20 mouse cellular contexts compared by ENCODE assay signal in the genomic region with DNA sequence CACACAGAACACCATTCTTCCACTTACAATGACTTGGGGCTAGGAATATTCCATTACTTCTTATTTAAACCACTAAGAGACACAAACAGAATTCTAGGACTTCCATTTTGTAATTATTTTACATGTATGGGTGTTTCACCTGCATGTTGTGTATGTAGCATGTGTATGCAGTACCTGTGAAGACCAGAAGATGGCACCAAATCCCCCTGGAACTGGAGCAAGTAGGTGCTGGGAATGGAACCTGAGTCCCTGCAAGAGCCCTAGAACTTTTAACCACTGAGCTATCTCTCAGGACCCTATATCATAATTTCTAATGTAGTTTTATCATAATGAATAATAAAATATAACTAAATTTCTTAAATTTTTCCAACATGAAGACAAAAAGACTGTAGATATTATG.
A peak's percentile ranks its signal among the peaks of the same experiment; 100 is the strongest.
DNase-seq lines count a peak whose midpoint lies in the region; ATAC-seq and TF ChIP-seq lines count a peak whose summit lies in the region.
"Had no signal": no experiment of that assay in that cellular context is flagged by ENCODE, and none has a peak within 500 bp of the region (broad histone marks: within the 10 kb centered on the region; RNA-seq: fewer than 3 reads in every experiment).

No protein-coding gene starts in this region.

- H3K27me3 ChIP-seq in kidney, postnatal 0 days (ENCODE audit: insufficient read depth, low read length) = no peaks in the 10 kb centered on the region
- no peaks in the 10 kb centered on the region for H3K27me3 ChIP-seq in midbrain, postnatal 0 days (ENCODE audit: insufficient read depth, low read length)
- H3K27me3 ChIP-seq in midbrain, embryonic 16.5 days (ENCODE audit: control insufficient read depth, insufficient read depth, low read depth, low read length) = no peaks in the 10 kb centered on the region
- no peaks in the 10 kb centered on the region for H3K27me3 ChIP-seq in Patski
- H3K27me3 ChIP-seq in stomach, postnatal 0 days (ENCODE audit: control insufficient read depth, insufficient read depth, low read length) = no peaks in the 10 kb centered on the region

- no peak overlapping the region for H3K9ac ChIP-seq in kidney, postnatal 0 days (ENCODE audit: low read depth, low read length)
- H3K9ac ChIP-seq in midbrain, postnatal 0 days (replicated peaks; ENCODE audit: low read length, poor library complexity, severe bottlenecking) = no peak overlapping the region
- H3K9ac ChIP-seq in midbrain, embryonic 16.5 days (ENCODE audit: low read depth, low read length) = no peak overlapping the region
- H3K9ac ChIP-seq in stomach, postnatal 0 days (ENCODE audit: low read length) = no peak overlapping the region

- no peak overlapping the region for H3K4me2 ChIP-seq in kidney, postnatal 0 days (ENCODE audit: low read length)
- H3K4me2 ChIP-seq in midbrain, postnatal 0 days (ENCODE audit: low read depth, low read length, poor library complexity, severe bottlenecking) = no peak overlapping the region
- H3K4me2 ChIP-seq in midbrain, embryonic 16.5 days (ENCODE audit: low read length) = no peak overlapping the region
- no peak overlapping the region for H3K4me2 ChIP-seq in stomach, postnatal 0 days (replicated peaks; ENCODE audit: low read depth)

- DNase-seq in kidney, postnatal 0 days (ENCODE audit: low spot score) = no peak
- DNase-seq in kidney, postnatal 4 days = no peak
- no peak for DNase-seq in midbrain, postnatal 0 days (ENCODE audit: low spot score)
- DNase-seq in Patski (ENCODE audit: low read depth, low spot score) = no peak
- no peak for DNase-seq in stomach, postnatal 0 days (ENCODE audit: low spot score)
- DNase-seq in cerebellum, adult 11 months = no peak
- DNase-seq: adrenal gland, postnatal 14 days; cerebellum, adult 8-10 months; gastrocnemius, adult 2 months; kidney, adult 9 months; kidney, postnatal 36 days; lung, adult 18-20 months; retina, postnatal 1 day; thymus, postnatal 4 days had no signal

- no peaks in the 10 kb centered on the region for H3K4me1 ChIP-seq in kidney, postnatal 0 days (replicated peaks; ENCODE audit: insufficient read depth, low read length)
- no peaks in the 10 kb centered on the region for H3K4me1 ChIP-seq in midbrain, postnatal 0 days (ENCODE audit: insufficient read depth, low read length)
- no peaks in the 10 kb centered on the region; the same call in 1 of the 2 replicates for H3K4me1 ChIP-seq in midbrain, embryonic 16.5 days (ENCODE audit: control insufficient read depth, insufficient read depth, low read length)
- no peaks in the 10 kb centered on the region for H3K4me1 ChIP-seq in stomach, postnatal 0 days (replicated peaks; ENCODE audit: control insufficient read depth, insufficient read depth)
- H3K4me1 ChIP-seq: forebrain, embryonic 10.5 days; midbrain, embryonic 10.5 days had no signal

- in situ Hi-C loops in Patski (cut with MboI; ENCODE audit: low pct_unique_long_range_greater_than_20kb) = no loop called here

- no peaks in the 10 kb centered on the region for H3K9me3 ChIP-seq in kidney, postnatal 0 days (replicated peaks; ENCODE audit: low read length)
- no peaks in the 10 kb centered on the region for H3K9me3 ChIP-seq in midbrain, postnatal 0 days (ENCODE audit: low read length)
- H3K9me3 ChIP-seq in midbrain, embryonic 16.5 days (replicated peaks; ENCODE audit: control insufficient read depth, low read length, poor library complexity, severe bottlenecking) = no peaks in the 10 kb centered on the region; the same call in 1 of the 2 replicates
- no peaks in the 10 kb centered on the region for H3K9me3 ChIP-seq in stomach, postnatal 0 days (ENCODE audit: control insufficient read depth, low read length)

- peak; percentile 45 for TF ChIP-seq CTCF in kidney, postnatal 0 days (IDR thresholded peaks at IDR 0.05; ENCODE audit: low read depth)
- TF ChIP-seq CTCF in midbrain, postnatal 0 days (IDR thresholded peaks at IDR 0.05) = peak; percentile 52
- TF ChIP-seq CTCF in Patski (IDR thresholded peaks at IDR 0.05) = peak; percentile 49
- peak; percentile 53 for TF ChIP-seq CTCF in stomach, postnatal 0 days (IDR thresholded peaks at IDR 0.05; ENCODE audit: low read depth)

- TF ChIP-seq EP300 in stomach, postnatal 0 days (optimal IDR thresholded peaks at IDR 0.05) = no peak

- H3K36me3 ChIP-seq in kidney, postnatal 0 days (ENCODE audit: insufficient read depth, low read length) = no peaks in the 10 kb centered on the region
- H3K36me3 ChIP-seq in midbrain, postnatal 0 days (ENCODE audit: insufficient read depth, low read length) = no peaks in the 10 kb centered on the region
- H3K36me3 ChIP-seq in midbrain, embryonic 16.5 days (ENCODE audit: control insufficient read depth, insufficient read depth, low read length) = no peaks in the 10 kb centered on the region
- H3K36me3 ChIP-seq in stomach, postnatal 0 days (ENCODE audit: control insufficient read depth, insufficient read depth, low read length) = no peaks in the 10 kb centered on the region
- H3K36me3 ChIP-seq: forebrain, embryonic 10.5 days; midbrain, embryonic 10.5 days had no signal

- H3K27ac ChIP-seq in kidney, postnatal 0 days = no peak overlapping the region
- H3K27ac ChIP-seq in midbrain, postnatal 0 days (ENCODE audit: low read depth, low read length) = no peak overlapping the region
- no peak overlapping the region for H3K27ac ChIP-seq in midbrain, embryonic 16.5 days (ENCODE audit: low read length)
- H3K27ac ChIP-seq in stomach, postnatal 0 days (replicated peaks) = no peak overlapping the region
- H3K27ac ChIP-seq: forebrain, embryonic 10.5 days; gastrocnemius, adult 2 months; macrophage; midbrain, embryonic 10.5 days had no signal

- CTCF ChIA-PET in Patski (lab: Charles Lee) = no interaction called here

- no peak for ATAC-seq in kidney, postnatal 0 days (replicated peaks; ENCODE audit: low FRiP score, low read depth)
- no peak for ATAC-seq in midbrain, postnatal 0 days (ENCODE audit: low FRiP score)
- ATAC-seq in midbrain, embryonic 16.5 days = no peak
- ATAC-seq in Patski = no peak
- no peak for ATAC-seq in stomach, postnatal 0 days (ENCODE audit: low FRiP score, low TSS enrichment)
- ATAC-seq: CD4-positive, CD25-positive, alpha-beta regulatory T cell, adult 4 months; inflammation-experienced regulatory T-cells, adult 6 months had no signal

- H3K4me3 ChIP-seq in kidney, postnatal 0 days (replicated peaks; ENCODE audit: low read depth, low read length) = no peak overlapping the region
- H3K4me3 ChIP-seq in midbrain, postnatal 0 days (ENCODE audit: low read depth, low read length) = no peak overlapping the region
- no peak overlapping the region for H3K4me3 ChIP-seq in midbrain, embryonic 16.5 days (ENCODE audit: low read depth, low read length)
- no peak overlapping the region for H3K4me3 ChIP-seq in stomach, postnatal 0 days (ENCODE audit: low read depth, low read length)
- H3K4me3 ChIP-seq: forebrain, embryonic 10.5 days; gastrocnemius, adult 2 months; midbrain, embryonic 10.5 days had no signal

- POLR2A ChIA-PET in Patski (lab: Charles Lee) = no interaction called here
